Mouse (Mus musculus): ENCODE measurements around the gene Snrnp70. TPM values are rescaled to one million over a fixed set of nuclear protein-coding genes. Genes with fewer than 3 reads are reported as not detected.
"Not testable (repeated sequence)": the region's sequence is repeated elsewhere in the genome, so short reads cannot be mapped to it uniquely, and the experiment has no call there.

Snrnp70 gene
- polyA plus RNA-seq, 1 experiment from 2014 or later, result 323 TPM

GRCm38 (mm10) chr7:45363983-45364382 lies 31.6 kb downstream of the Snrnp70 start:
- 94% methylated on average over 2 of the region's 2 CpGs for WGBS
- Histone ChIP-seq H3K27me3 (peaks cover 76% of the 10 kb centered on the region), H3K4me1 (peaks cover 14% of the 10 kb centered on the region; the same call in 1 of the 2 replicates), H3K9ac (no peak overlapping the region), H3K27ac (no peak overlapping the region), H3K9me3 (no peaks in the 10 kb centered on the region), H3K4me3 (no peak overlapping the region), H3K36me3 (no peaks in the 10 kb centered on the region), H3K4me2 (replicated peaks) (no peak overlapping the region)
- no peak for ATAC-seq (ENCODE audit: insufficient number of reproducible peaks, insufficient read depth, low FRiP score, low TSS enrichment)

DNA sequence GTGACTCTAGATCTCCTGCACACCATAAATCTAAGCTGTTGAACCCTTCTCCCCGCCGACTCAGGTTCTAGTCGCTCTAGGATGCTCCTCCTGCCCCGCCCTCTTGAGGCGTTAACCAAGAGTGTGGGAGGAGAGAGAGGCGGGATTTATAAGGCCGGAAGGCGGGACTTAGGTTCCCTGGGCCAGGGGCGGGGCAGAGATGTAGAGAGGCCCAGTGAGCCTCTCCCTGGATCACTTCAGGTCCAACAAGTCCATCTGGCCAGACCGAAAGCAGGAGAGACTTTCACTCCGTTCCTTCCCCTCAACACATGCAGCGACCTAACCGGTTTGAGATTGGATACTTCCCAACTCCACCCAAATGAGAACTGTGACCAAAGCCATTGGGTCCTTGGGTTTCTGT lies 32.7 kb downstream of the Snrnp70 start:
- H3K9ac ChIP-seq, result no peak overlapping the region
- no peaks in the 10 kb centered on the region for H3K9me3 ChIP-seq
- WGBS, result 5% methylated on average over 13 of the region's 13 CpGs
- no peak overlapping the region for H3K27ac ChIP-seq
- H3K27me3 ChIP-seq, result peaks cover 64% of the 10 kb centered on the region
- peaks cover 11% of the 10 kb centered on the region; the same call in 1 of the 2 replicates for H3K4me1 ChIP-seq
- no peaks in the 10 kb centered on the region for H3K36me3 ChIP-seq
- no peak overlapping the region for H3K4me2 ChIP-seq (replicated peaks)
- no peak overlapping the region for H3K4me3 ChIP-seq
- ATAC-seq (ENCODE audit: insufficient number of reproducible peaks, insufficient read depth, low FRiP score, low TSS enrichment), result no peak

GRCm38 (mm10) chr7:45361243-45361804 lies 34.2 kb downstream of the Snrnp70 start:
- peaks cover 9% of the 10 kb centered on the region; the same call in 1 of the 2 replicates for H3K4me1 ChIP-seq
- H3K9me3 ChIP-seq, result no peaks in the 10 kb centered on the region
- H3K4me3 ChIP-seq, result peak overlapping the region; percentile 40
- H3K27me3 ChIP-seq, result peaks cover 63% of the 10 kb centered on the region
- ATAC-seq (ENCODE audit: insufficient number of reproducible peaks, insufficient read depth, low FRiP score, low TSS enrichment), result peak; percentile 78
- H3K27ac ChIP-seq, result no peak overlapping the region
- under 1% methylated on average over 43 of the region's 43 CpGs for WGBS
- no peaks in the 10 kb centered on the region for H3K36me3 ChIP-seq
- H3K4me2 ChIP-seq (replicated peaks), result peak overlapping the region; percentile 62
- peak overlapping the region; percentile 45 for H3K9ac ChIP-seq

GRCm38 (mm10) chr7:45360404-45361125 lies 35.0 kb downstream of the Snrnp70 start:
- Histone ChIP-seq H3K4me2 (replicated peaks) (no peak overlapping the region), H3K36me3 (no peaks in the 10 kb centered on the region), H3K9me3 (no peaks in the 10 kb centered on the region), H3K4me1 (peaks cover 5% of the 10 kb centered on the region; the same call in 1 of the 2 replicates), H3K4me3 (peak overlapping the region; percentile 40), H3K9ac (no peak overlapping the region), H3K27me3 (peaks cover 63% of the 10 kb centered on the region), H3K27ac (no peak overlapping the region)
- 48% methylated on average over 18 of the region's 18 CpGs for WGBS
- no peak for ATAC-seq (ENCODE audit: insufficient number of reproducible peaks, insufficient read depth, low FRiP score, low TSS enrichment)

DNA sequence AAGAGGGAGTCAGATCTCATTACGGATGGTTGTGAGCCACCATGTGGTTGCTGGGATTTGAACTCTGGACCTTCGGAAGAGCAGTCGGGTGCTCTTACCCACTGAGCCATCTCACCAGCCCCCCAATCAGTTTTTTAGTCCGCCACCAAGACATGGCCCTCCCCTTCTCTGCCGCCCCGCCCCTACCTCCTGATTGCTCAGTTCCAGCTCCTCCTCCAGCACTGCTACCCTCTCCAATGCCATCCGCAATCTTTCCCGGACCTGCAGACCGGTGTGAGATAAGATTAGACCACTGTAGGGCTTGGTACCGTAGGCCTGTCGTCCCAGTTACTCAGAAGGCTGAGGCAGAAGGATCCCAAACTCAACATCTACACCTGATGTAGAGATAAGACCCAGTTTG lies 36.5 kb downstream of the Snrnp70 start:
- H3K9me3 ChIP-seq; H3K4me1 ChIP-seq; ATAC-seq (ENCODE audit: insufficient number of reproducible peaks, insufficient read depth, low FRiP score, low TSS enrichment); H3K4me2 ChIP-seq (replicated peaks); H3K4me3 ChIP-seq; H3K27ac ChIP-seq; H3K9ac ChIP-seq; H3K36me3 ChIP-seq: not testable (repeated sequence)
- 59% methylated on average over 11 of the region's 11 CpGs for WGBS
- peaks cover 49% of the 10 kb centered on the region for H3K27me3 ChIP-seq

- Histone ChIP-seq H3K4me3 (no peak overlapping the region), H3K9me3 (no peaks in the 10 kb centered on the region), H3K27me3 (peaks cover 23% of the 10 kb centered on the region)
These were observed 39.5 kb downstream of the Snrnp70 start for GRCm38 (mm10) chr7:45356087-45356486.

DNA sequence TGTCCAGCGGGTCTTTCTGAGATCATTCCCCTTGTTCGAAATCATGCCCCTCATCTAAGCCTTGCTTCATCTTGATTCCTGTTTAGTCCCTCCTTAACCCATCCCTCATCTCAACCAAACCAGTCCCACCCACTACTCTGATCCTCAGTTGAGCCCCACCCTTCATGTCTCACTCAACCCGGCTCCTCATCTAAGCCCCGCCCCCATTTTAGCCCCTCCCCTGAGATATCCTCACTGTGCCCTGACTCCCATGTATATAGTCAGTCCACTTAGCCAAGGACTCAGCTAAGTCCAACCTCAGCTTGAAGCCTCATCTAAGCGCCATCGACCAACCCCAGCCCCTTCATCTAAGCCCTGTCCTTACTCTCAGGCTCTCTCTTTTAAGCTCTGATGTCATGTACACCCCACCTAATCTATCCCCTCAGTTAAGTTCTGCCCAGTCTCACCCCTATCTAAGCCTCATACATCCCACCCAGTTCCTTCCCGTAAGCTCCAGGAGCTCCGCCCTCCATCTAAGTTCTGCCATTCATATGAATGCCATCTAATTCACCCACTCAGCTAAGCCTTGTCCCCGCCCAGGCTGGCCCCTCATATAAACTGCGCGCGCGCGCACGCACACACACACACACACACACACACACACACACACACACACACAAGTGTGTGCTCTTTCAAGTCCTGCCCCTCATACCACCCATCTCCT lies 40.1 kb downstream of the Snrnp70 start:
- Histone ChIP-seq H3K9ac (no peak overlapping the region), H3K4me1 (no peaks in the 10 kb centered on the region), H3K4me3 (no peak overlapping the region), H3K27me3 (peaks cover 17% of the 10 kb centered on the region), H3K4me2 (replicated peaks) (no peak overlapping the region), H3K27ac (no peak overlapping the region), H3K9me3 (no peaks in the 10 kb centered on the region), H3K36me3 (no peaks in the 10 kb centered on the region)
- 78% methylated on average over 15 of the region's 15 CpGs for WGBS
- no peak for ATAC-seq (ENCODE audit: insufficient number of reproducible peaks, insufficient read depth, low FRiP score, low TSS enrichment)

More at GRCm38 (mm10) chr7:45356087-45356486, 39.5 kb downstream of the Snrnp70 start:
- no peak for ATAC-seq (ENCODE audit: insufficient number of reproducible peaks, insufficient read depth, low FRiP score, low TSS enrichment)
- Histone ChIP-seq H3K27ac (no peak overlapping the region), H3K4me1 (no peaks in the 10 kb centered on the region), H3K36me3 (no peaks in the 10 kb centered on the region), H3K4me2 (replicated peaks) (no peak overlapping the region), H3K9ac (no peak overlapping the region)
- WGBS, result 57% methylated on average over 13 of the region's 13 CpGs

DNA sequence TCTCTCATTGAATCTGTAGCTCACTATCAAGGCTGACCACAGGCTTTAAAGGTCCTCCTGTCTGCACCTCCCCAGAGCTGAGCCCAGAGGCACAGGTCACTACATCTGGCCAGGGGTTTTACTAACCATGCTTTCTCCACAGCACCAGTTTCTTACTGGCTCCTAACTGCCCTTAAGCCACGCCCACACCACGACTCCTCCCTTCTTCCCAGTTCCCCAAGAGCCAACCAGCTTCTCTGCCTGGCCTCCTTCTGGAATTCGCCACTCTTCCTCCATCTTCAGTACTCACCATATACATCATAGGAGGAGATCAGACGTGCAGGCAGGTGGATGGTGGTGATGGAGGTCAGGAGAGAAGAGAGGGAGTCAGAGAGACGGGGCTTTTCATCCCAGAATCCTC lies 42.5 kb downstream of the Snrnp70 start:
- Histone ChIP-seq H3K27ac (no peak overlapping the region), H3K9me3 (no peaks in the 10 kb centered on the region), H3K36me3 (no peaks in the 10 kb centered on the region), H3K4me3 (no peak overlapping the region), H3K4me2 (replicated peaks) (no peak overlapping the region), H3K9ac (no peak overlapping the region), H3K4me1 (no peaks in the 10 kb centered on the region), H3K27me3 (peaks cover 8% of the 10 kb centered on the region; the same call in 1 of the 2 replicates)
- 22% methylated on average over 5 of the region's 5 CpGs for WGBS
- ATAC-seq (ENCODE audit: insufficient number of reproducible peaks, insufficient read depth, low FRiP score, low TSS enrichment), result no peak

GRCm38 (mm10) chr7:45346905-45347304 lies 48.6 kb downstream of the Snrnp70 start:
- H3K4me1 ChIP-seq, result no peaks in the 10 kb centered on the region
- no peak for ATAC-seq (ENCODE audit: insufficient number of reproducible peaks, insufficient read depth, low FRiP score, low TSS enrichment)
- H3K4me3 ChIP-seq, result no peak overlapping the region
- no peak overlapping the region for H3K4me2 ChIP-seq (replicated peaks)
- H3K9ac ChIP-seq, result no peak overlapping the region
- H3K36me3 ChIP-seq, result no peaks in the 10 kb centered on the region
- H3K27ac ChIP-seq, result no peak overlapping the region
- 74% methylated on average over 13 of the region's 13 CpGs for WGBS
- no peaks in the 10 kb centered on the region; the same call in 1 of the 2 replicates for H3K27me3 ChIP-seq
- no peaks in the 10 kb centered on the region for H3K9me3 ChIP-seq

DNA sequence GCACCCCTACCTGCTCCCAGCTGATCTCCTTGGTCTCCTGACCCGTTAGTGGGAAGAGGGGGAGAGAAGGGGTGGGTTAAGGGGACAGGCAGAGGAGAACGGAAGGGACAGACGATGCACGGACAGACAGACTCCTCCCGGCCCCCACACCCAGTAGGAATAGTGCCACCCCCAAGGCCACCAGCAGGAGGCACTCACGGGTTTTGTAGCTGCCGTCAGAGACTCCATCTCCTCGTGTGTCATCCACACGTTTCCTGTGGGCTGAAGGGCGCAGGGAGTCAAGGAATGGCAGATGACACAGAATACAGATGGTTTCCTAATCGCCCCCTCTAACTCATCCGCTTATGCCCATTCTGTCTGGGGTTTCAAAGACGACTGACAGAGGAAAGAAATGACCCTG lies 52.0 kb downstream of the Snrnp70 start:
- Histone ChIP-seq H3K4me3 (no peak overlapping the region), H3K9ac (no peak overlapping the region), H3K4me2 (replicated peaks) (no peak overlapping the region), H3K4me1 (peaks cover 23% of the 10 kb centered on the region), H3K27me3 (no peaks in the 10 kb centered on the region; the same call in 1 of the 2 replicates), H3K9me3 (no peaks in the 10 kb centered on the region), H3K36me3 (no peaks in the 10 kb centered on the region), H3K27ac (no peak overlapping the region)
- no peak for ATAC-seq (ENCODE audit: insufficient number of reproducible peaks, insufficient read depth, low FRiP score, low TSS enrichment)
- WGBS, result 21% methylated on average over 13 of the region's 13 CpGs

DNA sequence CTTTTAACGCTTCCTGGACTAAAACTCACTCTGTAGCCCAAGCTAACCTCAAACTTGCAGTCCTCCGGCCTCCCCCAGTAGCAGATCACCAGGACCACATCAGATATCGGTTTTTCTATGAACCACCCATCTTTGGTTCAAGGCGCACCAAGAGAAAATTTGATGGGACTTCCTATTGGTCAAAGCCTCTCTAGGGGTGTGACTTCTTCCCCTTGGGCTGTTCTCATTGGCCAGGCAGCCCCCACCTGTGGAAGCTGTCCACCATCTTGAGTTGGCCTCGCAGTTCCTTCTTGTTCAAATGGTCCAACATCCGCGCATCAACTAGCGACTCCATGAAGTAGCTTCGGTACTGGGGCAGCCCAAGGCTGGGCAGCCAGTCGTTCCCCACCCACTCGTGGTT lies 53.5 kb downstream of the Snrnp70 start:
- no peak overlapping the region for H3K4me2 ChIP-seq (replicated peaks)
- no peak overlapping the region for H3K4me3 ChIP-seq
- no peak overlapping the region for H3K9ac ChIP-seq
- WGBS, result 92% methylated on average over 11 of the region's 11 CpGs
- H3K4me1 ChIP-seq, result peaks cover 32% of the 10 kb centered on the region
- ATAC-seq (ENCODE audit: insufficient number of reproducible peaks, insufficient read depth, low FRiP score, low TSS enrichment), result no peak
- H3K27ac ChIP-seq, result no peak overlapping the region; the same call in 1 of the 2 replicates
- H3K36me3 ChIP-seq, result no peaks in the 10 kb centered on the region
- no peaks in the 10 kb centered on the region; the same call in 1 of the 2 replicates for H3K27me3 ChIP-seq
- no peaks in the 10 kb centered on the region for H3K9me3 ChIP-seq
